Mouse (Mus musculus): Measurements from ENCODE around the gene Pds5a. TPM values are rescaled to one million over a fixed set of nuclear protein-coding genes. Genes with fewer than 3 reads are reported as not detected.

The Pds5a gene
- polyA plus RNA-seq, 1 experiment from 2014 or later: 67.6 TPM

DNA sequence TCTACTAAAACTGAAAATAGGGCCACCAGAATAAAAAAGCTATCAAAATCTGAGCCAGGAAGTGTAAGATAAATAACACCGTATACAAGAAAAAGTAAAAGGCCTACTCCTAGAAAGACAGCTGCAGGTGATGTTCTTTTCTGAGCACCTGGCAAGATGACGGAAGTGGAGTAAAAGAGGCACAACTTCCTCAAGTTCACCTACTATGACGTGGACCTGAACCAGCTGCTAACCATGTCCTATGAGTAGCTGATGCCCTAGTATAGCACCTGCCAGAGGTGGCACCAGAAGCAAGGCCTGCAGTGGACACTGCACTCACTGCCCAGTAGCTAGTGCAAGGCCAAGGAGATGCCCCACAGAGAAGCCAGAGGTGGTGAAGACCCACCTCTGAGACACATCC, 9.3 kb downstream of the Pds5a start:
- Histone ChIP-seq H3K4me3 (replicated peaks) (no peak overlapping the region), H3K4me2 (replicated peaks) (no peak overlapping the region), H3K36me3 (peaks cover 19% of the 10 kb centered on the region; the same call in 1 of the 2 replicates), H3K9ac (replicated peaks) (no peak overlapping the region), H3K27me3 (no peaks in the 10 kb centered on the region), H3K9me3 (no peaks in the 10 kb centered on the region), H3K27ac (no peak overlapping the region), H3K4me1 (replicated peaks) (no peaks in the 10 kb centered on the region)
- 94% methylated on average over 3 of the region's 3 CpGs for WGBS
- ATAC-seq: no peak

DNA sequence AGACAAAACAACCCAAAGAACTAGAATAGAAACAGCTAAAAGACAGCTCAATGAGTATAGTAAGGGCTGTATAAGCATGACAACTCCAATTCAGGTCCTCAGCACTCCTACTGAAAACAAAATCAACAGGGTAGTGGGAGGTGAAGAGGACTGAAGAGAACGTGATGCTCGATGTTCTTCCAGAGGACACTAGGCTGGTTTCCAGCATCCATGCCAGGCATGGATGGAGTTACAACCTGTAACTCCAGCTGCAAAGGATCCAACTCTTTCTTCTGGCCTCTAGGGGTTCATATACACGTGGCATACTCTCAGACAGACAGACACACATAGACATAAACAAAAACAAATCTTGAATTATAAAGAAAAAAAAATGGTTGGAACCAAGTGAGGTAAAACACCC, 11.3 kb downstream of the Pds5a start:
- Histone ChIP-seq H3K4me1 (replicated peaks) (no peaks in the 10 kb centered on the region), H3K4me3 (replicated peaks) (no peak overlapping the region), H3K9me3 (no peaks in the 10 kb centered on the region), H3K9ac (replicated peaks) (no peak overlapping the region), H3K27me3 (no peaks in the 10 kb centered on the region), H3K4me2 (replicated peaks) (no peak overlapping the region), H3K36me3 (peaks cover 12% of the 10 kb centered on the region; the same call in 1 of the 2 replicates), H3K27ac (no peak overlapping the region)
- WGBS: 84% methylated on average over 3 of the region's 3 CpGs
- ATAC-seq: no peak

- H3K9ac ChIP-seq (replicated peaks): no peak overlapping the region
- no peak for ATAC-seq
These were observed 19.2 kb downstream of the Pds5a start for GRCm38 (mm10) chr5:65678826-65679225.

GRCm38 (mm10) chr5:65672162-65672561, 25.9 kb downstream of the Pds5a start:
- Histone ChIP-seq H3K9ac (replicated peaks) (no peak overlapping the region), H3K36me3 (peaks cover 21% of the 10 kb centered on the region; the same call in 1 of the 2 replicates), H3K27ac (no peak overlapping the region), H3K4me1 (replicated peaks) (no peaks in the 10 kb centered on the region), H3K4me3 (replicated peaks) (no peak overlapping the region), H3K27me3 (no peaks in the 10 kb centered on the region), H3K4me2 (replicated peaks) (no peak overlapping the region), H3K9me3 (no peaks in the 10 kb centered on the region)
- no peak for ATAC-seq

More at GRCm38 (mm10) chr5:65678826-65679225, 19.2 kb downstream of the Pds5a start:
- no peak overlapping the region for H3K4me3 ChIP-seq (replicated peaks)
- no peaks in the 10 kb centered on the region for H3K9me3 ChIP-seq
- no peaks in the 10 kb centered on the region for H3K27me3 ChIP-seq
- peaks cover 24% of the 10 kb centered on the region for H3K36me3 ChIP-seq
- no peaks in the 10 kb centered on the region for H3K4me1 ChIP-seq (replicated peaks)
- 93% methylated on average over 5 of the region's 5 CpGs for WGBS
- no peak overlapping the region for H3K4me2 ChIP-seq (replicated peaks)
- no peak overlapping the region for H3K27ac ChIP-seq

DNA sequence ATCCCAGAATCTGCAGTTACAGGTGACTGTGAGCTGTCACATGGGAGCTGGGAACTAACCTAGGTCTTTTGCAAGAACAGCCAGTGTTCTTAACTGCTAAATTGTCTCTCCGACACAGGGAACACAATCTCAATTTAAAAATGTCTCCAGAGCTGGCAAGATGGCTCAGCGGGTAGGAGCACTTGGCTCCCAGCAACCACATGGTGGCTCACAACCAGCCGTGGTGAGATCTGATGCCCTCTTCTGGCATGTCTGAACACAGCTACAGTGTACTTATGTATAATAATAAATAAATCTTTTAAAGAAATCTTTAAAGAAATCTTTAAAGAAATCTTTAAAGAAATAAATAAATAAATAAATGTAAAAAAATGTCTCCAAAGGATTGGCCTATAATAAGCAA, 30.4 kb downstream of the Pds5a start:
- Histone ChIP-seq H3K9ac (replicated peaks) (no peak overlapping the region), H3K4me3 (replicated peaks) (no peak overlapping the region), H3K4me2 (replicated peaks) (no peak overlapping the region), H3K36me3 (0 out of 2 replicates have a peak, but pooled peaks cover 3% of the 10 kb centered on the region), H3K27ac (no peak overlapping the region), H3K9me3 (no peaks in the 10 kb centered on the region), H3K4me1 (replicated peaks) (0 out of 2 replicates have a peak, but pooled peaks cover 4% of the 10 kb centered on the region), H3K27me3 (no peaks in the 10 kb centered on the region)
- no peak for ATAC-seq
- 87% methylated on average over 3 of the region's 3 CpGs for WGBS

DNA sequence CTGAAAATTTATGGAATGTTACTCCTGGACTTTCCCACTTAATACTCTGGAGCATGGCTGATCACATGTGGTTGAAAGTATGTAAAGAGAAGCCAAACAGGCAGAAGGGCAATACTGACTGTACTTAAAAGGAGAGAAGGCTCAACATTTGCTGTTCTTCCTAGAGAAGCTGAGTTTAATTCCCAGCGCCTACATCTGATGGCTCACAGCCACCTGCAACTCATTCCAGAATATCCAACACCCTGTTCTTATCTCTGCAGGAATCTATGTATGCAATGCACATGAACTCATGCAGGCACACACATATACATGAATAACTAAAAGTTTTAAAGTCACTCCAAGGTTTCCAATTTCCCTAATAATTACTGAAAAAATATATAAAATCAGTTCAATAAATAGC, 32.7 kb downstream of the Pds5a start:
- 84% methylated on average over 1 of the region's 1 CpGs for WGBS
- no peak overlapping the region for H3K4me2 ChIP-seq (replicated peaks)
- H3K4me3 ChIP-seq (replicated peaks): no peak overlapping the region
- no peak for ATAC-seq
- 0 out of 2 replicates have a peak, but pooled peaks cover 4% of the 10 kb centered on the region for H3K4me1 ChIP-seq (replicated peaks)
- H3K9ac ChIP-seq (replicated peaks): no peak overlapping the region
- H3K36me3 ChIP-seq: 0 out of 2 replicates have a peak, but pooled peaks cover 4% of the 10 kb centered on the region
- no peaks in the 10 kb centered on the region for H3K27me3 ChIP-seq
- no peak overlapping the region for H3K27ac ChIP-seq
- no peaks in the 10 kb centered on the region for H3K9me3 ChIP-seq

GRCm38 (mm10) chr5:65661958-65662357, 36.1 kb downstream of the Pds5a start:
- no peak overlapping the region for H3K9ac ChIP-seq (replicated peaks)
- no peaks in the 10 kb centered on the region for H3K9me3 ChIP-seq
- H3K27me3 ChIP-seq: no peaks in the 10 kb centered on the region
- H3K4me1 ChIP-seq (replicated peaks): 0 out of 2 replicates have a peak, but pooled peaks cover 4% of the 10 kb centered on the region
- ATAC-seq: no peak
- 95% methylated on average over 2 of the region's 2 CpGs for WGBS
- H3K4me3 ChIP-seq (replicated peaks): no peak overlapping the region
- H3K36me3 ChIP-seq: peaks cover 23% of the 10 kb centered on the region
- H3K27ac ChIP-seq: no peak overlapping the region
- no peak overlapping the region for H3K4me2 ChIP-seq (replicated peaks)

DNA sequence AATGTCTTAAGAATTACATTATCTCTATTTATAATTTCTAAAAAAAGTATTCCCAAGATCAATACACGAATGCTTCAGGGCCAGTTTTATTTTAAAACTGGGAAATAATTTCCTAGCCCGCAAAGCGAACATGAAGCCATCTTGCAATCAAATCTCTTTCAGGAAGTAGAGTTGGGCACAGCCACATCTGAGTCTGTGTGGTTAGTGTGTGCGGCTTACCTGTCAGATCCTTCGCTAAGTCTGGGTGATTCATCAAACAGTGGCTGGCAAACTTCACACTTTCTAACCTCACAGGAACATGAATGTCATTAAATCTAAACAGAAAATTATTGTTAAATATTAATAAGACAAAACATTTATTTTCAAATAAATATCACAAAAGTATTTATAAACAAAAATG, 44.3 kb downstream of the Pds5a start:
- Histone ChIP-seq H3K9me3 (no peaks in the 10 kb centered on the region), H3K27me3 (no peaks in the 10 kb centered on the region), H3K36me3 (peaks cover 64% of the 10 kb centered on the region), H3K4me1 (replicated peaks) (no peaks in the 10 kb centered on the region), H3K4me2 (replicated peaks) (no peak overlapping the region), H3K4me3 (replicated peaks) (no peak overlapping the region), H3K9ac (replicated peaks) (no peak overlapping the region), H3K27ac (no peak overlapping the region)
- WGBS: 95% methylated on average over 5 of the region's 5 CpGs
- ATAC-seq: no peak

DNA sequence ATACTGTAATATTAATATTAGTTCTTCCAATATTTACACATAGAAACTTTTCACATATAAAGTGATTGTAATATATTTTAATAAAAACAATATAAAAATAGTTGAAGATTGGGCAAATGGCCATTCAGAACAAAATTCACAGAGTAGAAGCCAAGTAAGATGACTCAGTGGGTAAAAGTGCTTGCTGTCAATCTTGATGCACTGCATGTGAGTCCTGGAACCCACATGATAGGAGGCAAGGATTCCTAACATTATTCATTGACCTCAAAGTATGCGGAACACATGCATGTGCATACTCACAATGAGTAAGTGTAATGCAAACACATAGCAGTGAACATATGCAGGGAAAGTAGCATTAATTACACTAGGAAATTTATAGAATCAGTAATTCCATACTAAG, 59.2 kb downstream of the Pds5a start:
- H3K27ac ChIP-seq: no peak overlapping the region
- no peaks in the 10 kb centered on the region for H3K9me3 ChIP-seq
- no peak overlapping the region for H3K9ac ChIP-seq (replicated peaks)
- H3K27me3 ChIP-seq: no peaks in the 10 kb centered on the region
- H3K4me2 ChIP-seq (replicated peaks): no peak overlapping the region
- no peak for ATAC-seq
- H3K4me1 ChIP-seq (replicated peaks): no peaks in the 10 kb centered on the region
- peaks cover 52% of the 10 kb centered on the region for H3K36me3 ChIP-seq
- WGBS: 97% methylated on average over 1 of the region's 1 CpGs
- no peak overlapping the region for H3K4me3 ChIP-seq (replicated peaks)

DNA sequence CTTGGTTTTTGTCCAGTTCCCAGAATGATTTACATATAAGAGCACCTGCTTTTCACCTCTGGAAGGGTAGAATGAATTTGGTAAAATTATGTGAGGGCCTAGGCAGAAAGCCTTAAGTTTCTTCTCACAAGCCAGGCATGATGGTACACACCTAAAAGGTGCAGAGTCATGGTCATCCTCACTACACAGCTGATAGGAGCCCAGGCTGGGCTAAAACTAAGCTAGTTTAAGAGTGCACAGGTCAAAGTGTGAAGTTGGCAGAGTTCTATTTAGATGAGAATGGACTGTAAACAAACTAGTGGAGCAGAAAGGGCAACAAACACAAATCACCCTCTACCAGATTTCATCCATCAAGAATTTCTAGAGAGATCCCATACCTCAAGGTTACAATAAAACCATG, 73.7 kb downstream of the Pds5a start:
- H3K4me2 ChIP-seq (replicated peaks): no peak overlapping the region
- no peaks in the 10 kb centered on the region for H3K4me1 ChIP-seq (replicated peaks)
- no peaks in the 10 kb centered on the region for H3K27me3 ChIP-seq
- no peaks in the 10 kb centered on the region for H3K9me3 ChIP-seq
- no peak overlapping the region for H3K4me3 ChIP-seq (replicated peaks)
- H3K9ac ChIP-seq (replicated peaks): no peak overlapping the region
- H3K36me3 ChIP-seq: peaks cover 54% of the 10 kb centered on the region
- no peak for ATAC-seq
- H3K27ac ChIP-seq: no peak overlapping the region

GRCm38 (mm10) chr5:65613152-65613924, 84.7 kb downstream of the Pds5a start:
- Histone ChIP-seq H3K9ac (replicated peaks) (no peak overlapping the region), H3K4me2 (replicated peaks) (no peak overlapping the region), H3K4me1 (replicated peaks) (no peaks in the 10 kb centered on the region), H3K27me3 (no peaks in the 10 kb centered on the region), H3K9me3 (no peaks in the 10 kb centered on the region), H3K27ac (no peak overlapping the region), H3K4me3 (replicated peaks) (no peak overlapping the region), H3K36me3 (peaks cover 45% of the 10 kb centered on the region)
- WGBS: 89% methylated on average over 9 of the region's 9 CpGs
- no peak for ATAC-seq

- no peaks in the 10 kb centered on the region for H3K4me1 ChIP-seq (replicated peaks)
- no peaks in the 10 kb centered on the region for H3K9me3 ChIP-seq
- H3K4me2 ChIP-seq (replicated peaks): no peak overlapping the region
- 90% methylated on average over 4 of the region's 4 CpGs for WGBS
- H3K27ac ChIP-seq: no peak overlapping the region
- H3K27me3 ChIP-seq: no peaks in the 10 kb centered on the region
- no peak for ATAC-seq
- H3K36me3 ChIP-seq: peaks cover 20% of the 10 kb centered on the region
- no peak overlapping the region for H3K9ac ChIP-seq (replicated peaks)
- H3K4me3 ChIP-seq (replicated peaks): no peak overlapping the region
These were observed 87.5 kb downstream of the Pds5a start for GRCm38 (mm10) chr5:65610541-65610940.

- no peak overlapping the region for H3K4me2 ChIP-seq (replicated peaks)
- 88% methylated on average over 5 of the region's 5 CpGs for WGBS
- ATAC-seq: no peak
These were observed 88.3 kb downstream of the Pds5a start for GRCm38 (mm10) chr5:65609769-65610168.

More at GRCm38 (mm10) chr5:65609769-65610168, 88.3 kb downstream of the Pds5a start:
- Histone ChIP-seq H3K9me3 (no peaks in the 10 kb centered on the region), H3K9ac (replicated peaks) (no peak overlapping the region), H3K36me3 (peaks cover 14% of the 10 kb centered on the region), H3K27ac (no peak overlapping the region), H3K4me1 (replicated peaks) (no peaks in the 10 kb centered on the region), H3K27me3 (no peaks in the 10 kb centered on the region), H3K4me3 (replicated peaks) (no peak overlapping the region)
